Mouse (Mus musculus) embryonic fibroblast, embryonic 13.5 days (primary cell): ENCODE results near the gene Tnrc6b.

ENCODE experiments used
- CTCF ChIP-seq: IDR thresholded peaks from 2 replicates; pipeline ENCODE4 v1.5.1; 2011; ENCODE audit warnings: mild to moderate bottlenecking, control low read depth, low read length, moderate library complexity, borderline replicate concordance; ENCODE audit not compliant: insufficient read depth
- POLR2A ChIP-seq: IDR thresholded peaks from 2 replicates; pipeline ENCODE4 v1.6.1; 2011; ENCODE audit warnings: low read depth, mild to moderate bottlenecking, control low read depth, low read length, moderate library complexity

DNA sequence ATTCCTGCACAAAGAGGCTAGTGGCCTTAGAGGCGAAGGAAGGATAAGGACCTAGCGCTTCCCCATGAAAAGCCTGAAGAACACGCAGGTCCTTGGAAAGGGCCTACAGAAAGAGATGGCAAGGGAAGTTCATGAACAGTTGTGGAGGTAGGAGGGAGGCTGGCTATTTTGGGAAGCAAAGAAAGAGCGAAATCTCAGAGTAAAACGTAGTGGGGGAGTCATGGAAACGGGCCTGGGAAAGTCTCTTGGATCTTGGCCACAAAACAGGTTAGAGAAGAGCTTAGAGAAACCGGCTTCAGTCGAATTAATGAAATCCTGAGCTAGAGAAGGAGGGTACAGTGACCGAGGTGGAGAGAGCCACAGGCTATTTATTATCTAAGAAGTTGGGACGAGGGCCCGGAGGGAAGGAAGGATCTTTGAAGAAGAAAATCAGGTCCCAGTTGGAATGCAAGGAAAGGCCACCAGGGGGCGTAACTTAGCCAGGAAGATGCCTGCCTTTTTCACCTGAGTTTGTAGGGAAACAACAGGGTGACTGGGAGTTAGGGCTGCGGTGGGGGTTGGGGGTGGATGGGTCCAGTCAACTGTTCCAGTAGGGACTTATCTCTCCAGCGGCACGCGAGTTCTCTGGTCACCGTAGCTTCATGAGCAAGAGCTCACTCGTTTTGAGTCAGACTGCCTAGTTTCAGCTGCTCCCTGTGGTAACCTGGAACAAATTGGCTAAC, 5.1 kb upstream of the Tnrc6b start:
- TF ChIP-seq CTCF = peak; percentile 60; the same call in 1 of the 2 replicates
- no peak for TF ChIP-seq POLR2A
